Mouse (Mus musculus) liver, postnatal 0 days (tissue): Measurements from ENCODE around the gene Syde2.

Experiments
- CTCF ChIP-seq: sonication (generic); IDR thresholded peaks from 2 replicates; pipeline ENCODE4 v1.5.1; 2016; ENCODE audit warnings: antibody characterized with exemption, low read depth
- EP300 ChIP-seq: IDR thresholded peaks from 2 replicates; pipeline ENCODE4 v1.6.1; 2016; ENCODE audit warnings: antibody characterized with exemption, low read depth, mild to moderate bottlenecking

DNA sequence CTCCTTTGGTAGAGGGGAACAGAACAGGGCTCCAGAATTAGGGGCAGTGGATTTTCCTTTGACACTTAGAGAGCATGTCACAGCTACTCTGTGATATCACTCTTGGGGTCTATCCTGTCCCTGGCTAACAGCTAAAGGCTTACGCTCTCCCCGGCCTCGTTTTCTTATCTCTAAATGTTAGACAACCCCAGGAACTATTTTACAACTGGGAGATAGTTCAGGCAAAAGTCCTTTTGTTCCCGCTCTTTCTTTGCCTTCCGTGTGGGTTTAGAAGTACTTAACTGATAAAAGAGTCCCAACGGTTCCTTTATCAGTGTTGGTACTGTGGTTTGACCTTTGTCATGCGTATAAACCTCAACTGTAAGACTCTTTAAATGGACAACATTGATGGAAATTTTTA, 34.7 kb upstream of the Syde2 start:
- TF ChIP-seq CTCF (no peak), EP300 (peak; percentile 43; the same call in 1 of the 2 replicates)
